Mouse (Mus musculus) small intestine, adult 2 months (tissue): ENCODE results near the gene Tcp1.

Experiments used
- CTCF ChIP-seq: fragments of 200-500 bp; IDR thresholded peaks from 2 replicates; pipeline ENCODE4 v1.5.1; 2012; ENCODE audit warnings: low read depth, mild to moderate bottlenecking, control low read depth, inconsistent platforms, low read length, moderate library complexity, mixed read lengths; ENCODE audit not compliant: insufficient replicate concordance, insufficient read length; ENCODE audit errors: extremely low read depth
- POLR2A ChIP-seq: fragments of 200-500 bp; IDR thresholded peaks from 2 replicates; pipeline ENCODE4 v1.6.1; 2012; ENCODE audit warnings: low read depth, mild to moderate bottlenecking, control low read depth, inconsistent platforms, low read length, moderate library complexity

DNA sequence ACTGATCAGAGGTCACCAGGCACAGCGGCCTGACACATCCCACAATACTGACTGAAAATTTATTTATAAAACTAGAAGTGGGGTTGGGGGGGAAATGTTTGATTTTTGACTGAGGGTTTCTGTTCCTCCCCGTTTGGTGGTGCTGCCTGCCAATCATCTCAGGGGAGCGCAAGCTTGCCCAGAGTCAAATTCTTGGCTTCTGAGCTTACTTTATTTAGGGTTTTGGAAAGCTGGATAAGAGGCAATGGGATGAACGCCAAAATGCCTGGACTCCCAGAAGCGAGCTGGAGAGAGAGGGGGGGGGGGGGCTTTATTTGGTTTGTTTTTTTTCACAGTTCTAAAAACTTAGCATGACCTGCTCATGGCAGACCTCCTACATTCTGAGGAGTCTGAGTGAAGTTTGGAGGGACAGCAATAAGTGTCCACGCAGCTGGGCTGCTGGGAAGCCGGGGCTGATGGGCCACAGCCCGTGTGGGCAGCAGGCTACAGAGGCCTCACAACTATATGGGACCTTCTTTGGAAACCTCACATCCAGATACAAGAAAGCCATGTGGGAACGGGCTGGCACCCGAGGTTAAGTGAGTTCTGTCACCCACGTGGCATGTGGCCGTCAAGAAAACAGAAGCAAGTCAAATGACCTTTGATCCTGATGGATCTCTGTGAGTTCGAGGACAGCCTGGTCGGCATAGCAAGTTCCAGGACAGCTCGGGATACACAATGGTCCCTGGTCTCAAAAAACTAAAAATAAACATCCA is 28.3 kb upstream of the Tcp1 start:
- TF ChIP-seq CTCF (no peak), POLR2A (no peak)
